Mouse (Mus musculus) bone marrow macrophage, adult 2 months (primary cell): ENCODE measurements around the gene Kif1b.

Experiments
- CTCF ChIP-seq: IDR thresholded peaks from 2 replicates; pipeline ENCODE4 v1.5.1; 2012; ENCODE audit warnings: low read depth, mild to moderate bottlenecking, low read length, moderate library complexity
- POLR2A ChIP-seq: IDR thresholded peaks from 2 replicates; pipeline ENCODE4 v1.6.1; 2012; ENCODE audit warnings: mild to moderate bottlenecking, low read depth, low read length, borderline replicate concordance

DNA sequence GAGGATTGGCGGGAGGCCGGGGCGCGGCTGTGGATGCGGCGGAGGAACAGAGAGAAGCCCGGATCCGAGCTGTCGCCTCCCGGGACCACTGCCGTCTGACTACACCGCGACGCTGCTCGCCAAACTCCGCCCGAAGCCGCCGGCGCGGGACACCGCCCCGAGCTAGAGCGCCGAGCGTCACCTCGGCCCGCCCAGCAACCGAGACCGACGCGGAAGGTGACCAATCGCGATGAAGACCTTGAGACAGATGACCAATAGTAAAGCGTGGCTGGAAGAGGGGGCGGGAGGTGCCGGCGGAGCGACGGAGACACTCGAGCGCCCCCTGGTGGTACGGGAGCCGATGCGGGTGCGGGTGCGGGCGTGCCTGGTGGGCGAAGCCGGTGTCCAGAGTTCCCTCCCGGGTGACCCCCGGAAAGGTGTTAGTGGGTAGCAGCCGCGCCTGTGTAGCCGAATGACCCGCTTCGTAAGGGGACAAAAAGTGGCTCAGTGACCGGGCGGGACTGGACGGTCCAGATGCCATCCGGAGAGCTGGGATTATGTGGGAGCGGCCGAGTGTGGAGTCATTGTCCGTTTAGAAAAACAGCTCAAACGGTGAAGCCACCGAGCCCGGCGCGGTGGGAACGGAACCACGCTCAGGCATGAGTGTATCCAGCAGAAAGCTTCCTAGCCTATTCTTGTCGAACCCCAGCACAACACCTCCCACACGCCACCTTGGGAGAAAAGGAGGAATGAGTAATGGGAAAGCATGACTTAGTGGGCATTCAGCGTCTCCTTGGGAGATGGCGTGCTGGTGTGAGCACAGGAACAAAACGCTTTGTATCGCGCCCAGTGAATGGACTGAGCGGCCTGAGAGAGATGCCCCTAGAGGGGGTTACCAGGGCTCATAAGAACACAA is at the start of gene Kif1b:
- TF ChIP-seq CTCF (peak; percentile 50), POLR2A (no peak)
